Mouse (Mus musculus) neural tube, embryonic 13.5 days (tissue): ENCODE measurements around the gene Capn12. TPM values are rescaled to one million over a fixed set of nuclear protein-coding genes. Genes with fewer than 3 reads are reported as not detected.

ENCODE experiments used
- ATAC-seq: fragments of 200-750 bp; cut with Nextera tagmentation; 2 replicates; pipeline ENCODE4 v1.8.0; 2017; ENCODE audit warnings: low read depth, mild to moderate bottlenecking, moderate TSS enrichment, moderate library complexity
- H3K27ac ChIP-seq: fragments of 300-500 bp; sonication (generic); replicated peaks from 2 replicates; pipeline ENCODE4 v1.5.1; 2015; ENCODE audit warnings: moderate library complexity, mild to moderate bottlenecking, inconsistent platforms
- H3K27me3 ChIP-seq: fragments of 300-500 bp; sonication (generic); 2 replicates; pipeline ENCODE4 v1.6.1; 2015; ENCODE audit warnings: mild to moderate bottlenecking, inconsistent platforms
- H3K36me3 ChIP-seq: fragments of 300-500 bp; sonication (generic); 2 replicates; pipeline ENCODE4 v1.6.1; 2015; ENCODE audit warnings: mild to moderate bottlenecking, inconsistent platforms
- H3K4me1 ChIP-seq: fragments of 300-500 bp; sonication (generic); replicated peaks from 2 replicates; pipeline ENCODE4 v1.6.1; 2015; ENCODE audit warnings: inconsistent platforms
- H3K4me2 ChIP-seq: fragments of 300-500 bp; sonication (generic); 2 replicates; pipeline ENCODE4 v1.6.1; 2015; ENCODE audit warnings: inconsistent platforms, mild to moderate bottlenecking, moderate library complexity
- H3K4me3 ChIP-seq: fragments of 300-500 bp; sonication (generic); 2 replicates; pipeline ENCODE4 v1.5.1; 2015; ENCODE audit warnings: mild to moderate bottlenecking, inconsistent platforms
- H3K9ac ChIP-seq: fragments of 300-500 bp; sonication (generic); 2 replicates; pipeline ENCODE4 v1.6.1; 2015; ENCODE audit warnings: moderate library complexity, mild to moderate bottlenecking, inconsistent platforms
- H3K9me3 ChIP-seq: fragments of 300-500 bp; sonication (generic); 2 replicates; pipeline ENCODE4 v1.6.1; 2016; ENCODE audit warnings: inconsistent platforms
- WGBS: fragments of 180-500 bp; shearing (Covaris S2); methylation state at CpG from one replicate; pipeline ENCODE4 v1.1.7; 2015; 5-methylcytosine and 5-hydroxymethylcytosine counted together
- polyA plus RNA-seq: library from polyadenylated mRNA; unstranded; fragments of >200 nt; fragmentation: Nextera tagmentation; extraction: Ambion mirVana; gene quantifications from 2 replicates; pipeline ENCODE4 v1.2.1, GENCODE M21; 2015

Gene Capn12
- polyA plus RNA-seq, 1 experiment from 2014 or later, result 0.29 TPM

DNA sequence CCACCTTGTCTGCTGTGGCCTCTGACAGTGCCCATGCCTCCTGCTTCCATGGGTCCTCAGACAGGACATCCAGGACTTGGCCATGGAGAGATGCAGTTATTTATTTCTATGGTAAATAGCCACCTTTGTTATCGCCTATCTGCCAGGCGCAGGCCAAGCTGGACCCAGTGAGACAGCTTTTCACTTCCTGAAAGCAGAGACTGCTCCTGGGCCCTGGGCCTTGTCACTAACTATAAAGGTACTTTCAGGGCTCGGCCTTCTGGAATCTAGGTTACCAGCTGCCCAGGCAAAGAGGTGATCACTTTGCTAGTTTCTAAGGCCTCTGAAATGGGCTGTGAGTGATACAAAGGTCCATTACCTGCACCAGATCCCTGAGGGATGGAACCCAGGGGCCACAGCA is 43.6 kb downstream of the Capn12 start:
- H3K4me1 ChIP-seq, result peaks cover 83% of the 10 kb centered on the region
- H3K27ac ChIP-seq, result peak overlapping the region; percentile 65
- H3K4me3 ChIP-seq, result no peak overlapping the region
- no peak for ATAC-seq
- H3K27me3 ChIP-seq, result no peaks in the 10 kb centered on the region
- H3K9ac ChIP-seq, result no peak overlapping the region
- H3K36me3 ChIP-seq, result no peaks in the 10 kb centered on the region
- no peak overlapping the region for H3K4me2 ChIP-seq
- WGBS, result 76% methylated on average over 3 of the region's 3 CpGs
- H3K9me3 ChIP-seq, result no peaks in the 10 kb centered on the region

DNA sequence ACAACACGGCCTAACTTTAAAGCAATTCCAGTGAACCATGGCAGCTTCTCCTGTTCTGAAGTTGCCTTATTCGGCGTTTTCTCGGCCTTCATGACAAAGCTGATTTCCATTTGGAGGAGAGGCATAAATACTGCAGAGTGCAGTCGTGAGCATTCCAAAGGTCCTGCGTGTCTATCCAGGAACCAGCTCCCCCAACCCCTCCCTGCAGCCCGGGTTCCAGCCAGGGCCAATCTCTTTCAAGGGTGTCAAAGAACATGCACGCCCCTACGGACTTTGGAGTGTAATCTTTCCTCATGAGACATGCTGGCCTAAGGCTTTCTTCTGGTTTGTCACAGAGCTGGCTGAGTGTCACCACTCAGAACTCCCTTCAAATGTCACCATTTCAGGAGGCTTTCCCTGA is 44.1 kb downstream of the Capn12 start:
- no peak overlapping the region for H3K4me2 ChIP-seq
- peaks cover 83% of the 10 kb centered on the region for H3K4me1 ChIP-seq
- 47% methylated on average over 9 of the region's 9 CpGs for WGBS
- no peaks in the 10 kb centered on the region for H3K36me3 ChIP-seq
- no peaks in the 10 kb centered on the region for H3K9me3 ChIP-seq
- H3K4me3 ChIP-seq, result no peak overlapping the region
- no peaks in the 10 kb centered on the region for H3K27me3 ChIP-seq
- H3K27ac ChIP-seq, result peak overlapping the region; percentile 65
- no peak overlapping the region for H3K9ac ChIP-seq
- ATAC-seq, result no peak

DNA sequence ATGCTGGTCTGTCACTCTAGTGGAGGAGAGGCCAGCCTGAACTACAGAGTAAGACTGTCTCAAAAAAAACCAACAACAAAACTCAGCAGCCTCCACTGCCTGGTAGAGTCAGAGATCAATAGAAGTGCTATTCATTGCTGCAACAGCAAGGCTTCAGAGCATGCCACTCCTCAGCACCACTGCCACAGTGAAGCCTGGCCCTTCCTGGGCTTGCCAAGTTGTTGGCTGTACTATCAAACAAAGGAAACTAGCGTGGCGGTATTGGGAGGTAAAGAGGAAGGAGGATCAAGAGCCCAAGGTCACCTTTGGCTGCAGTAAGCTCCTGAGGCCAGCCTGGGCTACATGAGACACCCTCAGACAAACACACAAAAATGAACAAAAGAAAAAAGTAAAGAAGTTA is 45.0 kb downstream of the Capn12 start:
- H3K4me3 ChIP-seq, result no peak overlapping the region
- no peak for ATAC-seq
- no peak overlapping the region for H3K9ac ChIP-seq
- no peaks in the 10 kb centered on the region for H3K9me3 ChIP-seq
- no peaks in the 10 kb centered on the region for H3K36me3 ChIP-seq
- 60% methylated on average over 2 of the region's 2 CpGs for WGBS
- no peaks in the 10 kb centered on the region for H3K27me3 ChIP-seq
- no peak overlapping the region for H3K4me2 ChIP-seq
- H3K4me1 ChIP-seq, result peaks cover 83% of the 10 kb centered on the region
- peak overlapping the region; percentile 25; the same call in 1 of the 2 replicates for H3K27ac ChIP-seq

DNA sequence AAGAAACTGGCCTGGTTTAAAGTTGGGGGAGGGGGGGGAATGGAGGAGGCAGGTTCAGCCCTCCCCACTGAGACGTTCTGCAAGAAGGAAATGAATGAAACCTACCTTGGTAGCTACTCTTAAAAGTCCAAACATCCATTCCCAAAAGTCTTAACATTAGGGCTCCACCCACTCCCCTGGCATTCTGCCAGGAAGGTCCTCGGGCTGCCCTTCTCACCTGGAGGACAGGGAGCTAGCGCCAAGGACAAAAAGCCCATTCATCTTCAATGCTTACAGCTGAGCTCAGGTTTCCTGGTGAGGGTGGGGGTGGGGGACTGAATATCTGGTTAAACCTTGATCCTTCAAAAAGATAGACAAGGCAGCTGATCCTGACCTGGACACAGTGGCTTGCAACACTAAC is 48.2 kb downstream of the Capn12 start:
- no peak for ATAC-seq
- Histone ChIP-seq H3K4me3 (no peak overlapping the region), H3K36me3 (0 out of 2 replicates have a peak, but pooled peaks cover 3% of the 10 kb centered on the region), H3K4me1 (peaks cover 60% of the 10 kb centered on the region), H3K4me2 (no peak overlapping the region), H3K9me3 (no peaks in the 10 kb centered on the region), H3K27ac (no peak overlapping the region), H3K27me3 (no peaks in the 10 kb centered on the region), H3K9ac (no peak overlapping the region)
- WGBS, result 66% methylated on average over 3 of the region's 3 CpGs

DNA sequence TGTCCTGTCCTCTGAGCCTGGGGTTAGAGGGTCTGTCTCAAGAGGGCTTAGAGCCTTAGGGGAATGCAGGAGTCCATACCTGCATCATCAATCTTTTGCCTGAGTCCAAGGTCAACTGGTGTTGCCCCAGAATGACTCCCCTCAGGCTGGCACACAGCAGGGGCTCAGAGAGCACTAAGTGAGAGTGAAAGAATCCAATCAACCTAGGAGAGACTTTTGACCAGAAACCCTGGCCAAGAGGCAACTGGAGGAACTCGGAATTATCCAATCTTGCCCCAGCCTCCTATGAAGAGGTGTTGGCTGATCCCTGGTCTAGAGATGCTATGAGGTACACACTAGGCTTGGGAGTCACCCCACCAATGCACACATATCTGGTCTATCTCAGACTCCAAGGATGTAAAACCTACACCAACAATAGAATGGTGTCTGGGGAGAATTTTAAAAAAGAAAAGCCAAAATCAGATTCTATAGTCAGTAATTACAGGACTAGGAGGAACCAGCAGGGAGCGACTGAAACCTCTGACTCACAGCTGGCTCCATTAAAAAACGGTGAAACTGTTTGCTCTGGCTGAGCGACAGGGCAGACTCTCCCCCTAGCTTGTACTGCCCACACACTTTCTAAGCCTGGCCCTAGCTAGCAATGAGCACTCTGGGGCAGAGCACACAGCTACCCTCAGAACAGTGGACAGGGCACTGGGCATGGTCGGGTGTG is 49.3 kb downstream of the Capn12 start:
- peaks cover 49% of the 10 kb centered on the region for H3K4me1 ChIP-seq
- H3K4me3 ChIP-seq, result no peak overlapping the region
- H3K27ac ChIP-seq, result 0 out of 2 replicates have a peak overlapping the region, but pooled peaks have one; percentile 42
- no peak overlapping the region for H3K4me2 ChIP-seq
- H3K36me3 ChIP-seq, result 0 out of 2 replicates have a peak, but pooled peaks cover 3% of the 10 kb centered on the region
- no peak overlapping the region for H3K9ac ChIP-seq
- WGBS, result 60% methylated on average over 5 of the region's 5 CpGs
- H3K27me3 ChIP-seq, result no peaks in the 10 kb centered on the region
- ATAC-seq, result no peak
- no peaks in the 10 kb centered on the region for H3K9me3 ChIP-seq

- H3K4me1 ChIP-seq, result peaks cover 46% of the 10 kb centered on the region
- no peak overlapping the region for H3K4me2 ChIP-seq
- ATAC-seq, result no peak
- H3K27me3 ChIP-seq, result no peaks in the 10 kb centered on the region
- no peaks in the 10 kb centered on the region for H3K9me3 ChIP-seq
- H3K36me3 ChIP-seq, result 0 out of 2 replicates have a peak, but pooled peaks cover 3% of the 10 kb centered on the region
- H3K27ac ChIP-seq, result peak overlapping the region; percentile 42; the same call in 1 of the 2 replicates
- H3K9ac ChIP-seq, result no peak overlapping the region
- no peak overlapping the region for H3K4me3 ChIP-seq
- 93% methylated on average over 7 of the region's 7 CpGs for WGBS
Measured at GRCm38 (mm10) chr7:28931032-28931694, 49.9 kb downstream of the Capn12 start.

DNA sequence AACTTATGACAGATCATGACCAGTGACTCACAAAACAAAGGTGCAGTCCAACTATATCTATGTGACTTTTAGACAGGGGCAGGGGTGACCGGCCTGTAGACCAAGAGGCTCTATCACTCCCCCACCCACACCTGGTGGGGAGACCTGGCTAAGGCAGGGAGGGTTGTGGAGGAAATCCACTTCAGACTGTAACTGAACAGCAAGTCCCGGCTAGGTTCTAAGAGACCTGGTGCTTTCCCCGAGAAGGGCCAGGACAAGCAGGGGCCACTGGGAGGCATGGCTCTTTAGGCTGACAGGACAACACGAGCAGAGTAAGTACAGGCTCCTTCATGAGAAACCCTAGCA is 50.4 kb downstream of the Capn12 start:
- Histone ChIP-seq H3K4me2 (no peak overlapping the region), H3K4me1 (peaks cover 46% of the 10 kb centered on the region), H3K4me3 (no peak overlapping the region), H3K36me3 (0 out of 2 replicates have a peak, but pooled peaks cover 3% of the 10 kb centered on the region), H3K9ac (no peak overlapping the region), H3K9me3 (no peaks in the 10 kb centered on the region), H3K27ac (no peak overlapping the region), H3K27me3 (no peaks in the 10 kb centered on the region)
- WGBS, result 95% methylated on average over 4 of the region's 4 CpGs
- ATAC-seq, result no peak

DNA sequence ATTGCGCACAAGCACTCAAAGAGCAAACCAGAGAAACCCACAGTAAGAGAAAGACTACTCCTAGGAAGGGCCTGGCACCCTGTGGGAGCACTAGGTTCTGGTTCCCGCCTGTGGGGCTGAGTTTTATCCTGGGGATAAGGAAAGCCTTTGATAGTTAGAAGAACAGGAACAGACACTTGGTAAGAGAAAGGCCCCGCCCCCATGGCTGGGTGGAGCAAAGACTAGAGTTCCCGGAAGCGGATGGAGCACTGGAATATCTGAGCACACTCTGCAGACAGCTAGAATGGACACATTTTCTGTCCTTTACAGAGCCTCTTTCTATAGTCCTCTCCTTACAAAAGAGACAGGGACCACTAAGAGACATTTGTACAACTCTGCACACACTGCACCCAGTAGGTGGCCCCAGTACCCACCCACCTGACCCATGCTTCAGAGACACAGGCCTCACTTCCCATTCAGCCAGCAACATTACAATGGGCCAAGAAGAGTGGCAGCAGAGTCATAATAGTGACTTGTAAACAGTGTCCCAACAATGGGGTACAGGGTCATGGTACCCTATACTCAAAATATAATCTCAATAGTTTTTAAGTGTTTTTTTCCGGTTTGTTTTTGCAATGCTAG is 51.3 kb downstream of the Capn12 start:
- WGBS, result 76% methylated on average over 6 of the region's 6 CpGs
- Histone ChIP-seq H3K36me3 (0 out of 2 replicates have a peak, but pooled peaks cover 3% of the 10 kb centered on the region), H3K9me3 (no peaks in the 10 kb centered on the region), H3K4me1 (peaks cover 52% of the 10 kb centered on the region), H3K27ac (no peak overlapping the region), H3K27me3 (no peaks in the 10 kb centered on the region), H3K9ac (no peak overlapping the region), H3K4me2 (no peak overlapping the region), H3K4me3 (no peak overlapping the region)
- no peak for ATAC-seq

GRCm38 (mm10) chr7:28933825-28934224 is 52.6 kb downstream of the Capn12 start:
- Histone ChIP-seq H3K9me3 (no peaks in the 10 kb centered on the region), H3K4me3 (no peak overlapping the region), H3K27ac (no peak overlapping the region), H3K9ac (no peak overlapping the region), H3K4me1 (peaks cover 57% of the 10 kb centered on the region), H3K27me3 (no peaks in the 10 kb centered on the region), H3K4me2 (no peak overlapping the region), H3K36me3 (0 out of 2 replicates have a peak, but pooled peaks cover 3% of the 10 kb centered on the region)
- WGBS, result 93% methylated on average over 2 of the region's 2 CpGs
- ATAC-seq, result no peak

DNA sequence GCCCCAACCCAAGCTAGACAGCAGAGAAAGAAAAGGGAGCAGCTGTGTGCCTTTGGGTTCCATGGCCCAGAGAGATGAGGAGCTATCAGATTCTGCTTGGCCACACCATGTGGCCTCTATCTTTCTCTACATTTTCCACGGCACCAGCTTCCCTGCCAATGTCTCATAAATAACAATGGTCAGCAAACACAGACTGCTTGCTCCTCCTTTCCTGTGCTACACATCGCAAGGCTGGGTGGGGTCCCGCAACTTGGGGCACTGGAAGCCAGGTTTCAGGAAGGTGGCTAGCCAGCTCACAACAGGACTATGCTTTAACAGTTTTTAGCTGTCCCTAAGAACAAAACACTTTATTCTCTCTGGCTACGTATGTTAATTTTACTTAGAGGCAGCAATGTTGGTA is 55.6 kb downstream of the Capn12 start:
- Histone ChIP-seq H3K4me3 (no peak overlapping the region), H3K4me1 (peaks cover 47% of the 10 kb centered on the region), H3K27me3 (no peaks in the 10 kb centered on the region), H3K9me3 (no peaks in the 10 kb centered on the region), H3K36me3 (0 out of 2 replicates have a peak, but pooled peaks cover 3% of the 10 kb centered on the region), H3K27ac (peak overlapping the region; percentile 61), H3K4me2 (no peak overlapping the region), H3K9ac (peak overlapping the region; percentile 1; the same call in 1 of the 2 replicates)
- WGBS, result 48% methylated on average over 4 of the region's 4 CpGs
- ATAC-seq, result no peak

GRCm38 (mm10) chr7:28938654-28939053 is 57.4 kb downstream of the Capn12 start:
- Histone ChIP-seq H3K9me3 (no peaks in the 10 kb centered on the region), H3K9ac (no peak overlapping the region), H3K4me1 (peaks cover 44% of the 10 kb centered on the region), H3K4me2 (no peak overlapping the region), H3K27ac (peak overlapping the region; percentile 52), H3K4me3 (no peak overlapping the region), H3K36me3 (0 out of 2 replicates have a peak, but pooled peaks cover 2% of the 10 kb centered on the region), H3K27me3 (no peaks in the 10 kb centered on the region)
- 55% methylated on average over 4 of the region's 4 CpGs for WGBS
- no peak for ATAC-seq
